Mouse (Mus musculus) testis, postnatal 14 days (tissue): Measurements from ENCODE around the gene Gsto2.
"Not testable (repeated sequence)": the region's sequence is repeated elsewhere in the genome, so short reads cannot be mapped to it uniquely, and the experiment has no call there.

Source experiments
- DNase-seq: peaks from one replicate; pipeline ENCODE4 v3.0.0; 2021; ENCODE audit warnings: low spot score

Gsto2 gene

DNA sequence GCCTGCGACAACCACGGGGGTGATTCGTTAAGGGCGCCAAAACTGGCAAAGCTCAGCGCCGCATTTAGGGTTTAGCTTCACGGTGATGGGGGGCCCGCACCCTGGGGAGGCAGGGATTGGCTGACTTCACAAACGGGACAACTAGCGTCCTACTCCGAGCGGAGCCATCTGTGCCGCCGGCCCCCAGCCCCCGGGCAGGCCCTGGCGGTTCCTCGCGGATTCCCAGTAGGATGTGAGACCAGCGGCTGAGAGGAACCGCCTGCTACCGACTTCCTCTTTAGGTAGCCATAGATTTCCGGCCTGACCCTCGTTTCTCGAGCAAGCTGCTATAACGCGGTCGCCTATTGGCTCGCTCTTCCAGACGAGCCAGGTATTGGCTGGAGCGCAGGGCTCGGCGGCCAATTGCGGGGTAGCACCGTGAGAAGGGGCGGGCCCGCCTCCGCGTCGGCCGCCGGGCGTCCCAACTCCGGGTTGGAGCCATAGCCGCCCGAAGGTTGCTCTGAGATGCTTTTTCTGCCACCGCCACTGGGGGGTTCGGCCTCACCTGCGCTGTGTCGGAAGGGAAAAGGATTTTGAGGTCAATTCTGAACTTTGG lies at the start of gene Gsto2:
Gene Gsto2 (plus strand): TSS at position 182 of the 595 bp plus-strand sequence.
- peak; percentile 95 for DNase-seq

DNA sequence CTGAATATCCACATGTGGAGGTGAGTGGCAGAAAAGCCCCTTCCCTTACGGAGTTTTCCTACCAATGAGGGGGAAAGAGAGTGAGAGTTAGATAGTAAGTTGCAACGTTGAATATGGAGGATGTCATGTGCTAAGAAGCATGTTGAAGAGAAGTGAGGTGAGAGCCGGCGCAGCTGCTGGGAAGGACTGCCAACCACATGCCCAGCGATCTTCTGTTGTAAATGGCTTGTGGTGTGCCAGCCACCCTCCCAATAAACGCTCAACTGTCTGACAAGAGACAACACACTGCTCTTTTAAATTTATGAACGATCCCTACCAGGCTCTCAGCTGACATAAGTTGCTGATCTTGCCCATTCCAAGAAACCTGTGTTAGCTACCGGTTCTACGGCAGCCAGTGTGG lies 47.6 kb upstream of the Gsto2 start:
- DNase-seq, result no peak

DNA sequence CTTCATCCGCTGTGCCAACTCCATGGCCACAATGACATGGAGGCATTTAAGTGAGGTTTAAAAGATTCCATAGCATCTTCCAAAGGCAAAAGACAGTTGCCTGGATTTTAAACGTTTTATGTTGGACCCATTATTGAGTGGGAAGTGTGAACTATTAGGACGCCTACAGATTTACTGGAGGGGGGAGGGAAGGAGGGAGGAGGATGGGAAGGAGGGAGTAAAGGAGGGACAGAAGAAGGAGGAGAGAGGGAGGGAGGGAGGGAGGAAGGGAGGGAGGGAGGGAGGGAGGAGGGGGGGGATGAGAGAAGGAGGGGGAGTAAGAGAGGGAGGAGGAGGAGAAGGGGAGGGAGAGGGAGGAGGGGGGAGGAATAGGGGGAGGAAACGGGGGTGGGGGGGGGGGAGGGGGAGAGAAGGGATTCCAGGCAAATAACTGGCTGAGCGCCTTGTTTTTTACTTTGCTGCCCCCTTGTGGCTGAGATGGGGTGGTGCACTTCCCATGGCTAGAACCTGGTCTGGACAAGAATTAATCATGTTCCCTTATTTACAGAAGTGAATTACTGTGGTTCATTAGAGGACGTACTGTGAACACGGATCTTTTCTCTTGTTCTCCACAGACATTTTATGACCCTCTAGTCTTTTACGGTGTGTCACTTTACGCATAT lies 44.4 kb upstream of the Gsto2 start:
- peak; percentile 53 for DNase-seq

DNA sequence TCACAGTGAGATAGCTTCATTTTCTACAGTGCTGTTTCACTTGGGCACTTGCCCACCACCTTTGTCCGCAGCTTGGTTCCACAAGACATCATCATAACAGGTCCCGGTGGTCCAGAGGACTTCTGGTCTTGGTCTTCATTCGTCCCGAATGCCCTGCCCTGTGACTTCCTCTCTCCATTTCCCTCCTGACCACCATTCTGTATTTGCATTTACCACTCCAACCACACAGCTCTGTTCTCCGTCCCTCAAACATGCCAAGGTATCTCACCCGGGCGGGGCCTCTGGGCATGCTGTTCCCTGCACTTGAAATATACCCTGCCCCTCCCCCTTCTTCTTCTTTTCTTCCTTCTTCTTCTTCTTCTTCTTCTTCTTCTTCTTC lies 43.9 kb upstream of the Gsto2 start:
- no peak for DNase-seq

DNA sequence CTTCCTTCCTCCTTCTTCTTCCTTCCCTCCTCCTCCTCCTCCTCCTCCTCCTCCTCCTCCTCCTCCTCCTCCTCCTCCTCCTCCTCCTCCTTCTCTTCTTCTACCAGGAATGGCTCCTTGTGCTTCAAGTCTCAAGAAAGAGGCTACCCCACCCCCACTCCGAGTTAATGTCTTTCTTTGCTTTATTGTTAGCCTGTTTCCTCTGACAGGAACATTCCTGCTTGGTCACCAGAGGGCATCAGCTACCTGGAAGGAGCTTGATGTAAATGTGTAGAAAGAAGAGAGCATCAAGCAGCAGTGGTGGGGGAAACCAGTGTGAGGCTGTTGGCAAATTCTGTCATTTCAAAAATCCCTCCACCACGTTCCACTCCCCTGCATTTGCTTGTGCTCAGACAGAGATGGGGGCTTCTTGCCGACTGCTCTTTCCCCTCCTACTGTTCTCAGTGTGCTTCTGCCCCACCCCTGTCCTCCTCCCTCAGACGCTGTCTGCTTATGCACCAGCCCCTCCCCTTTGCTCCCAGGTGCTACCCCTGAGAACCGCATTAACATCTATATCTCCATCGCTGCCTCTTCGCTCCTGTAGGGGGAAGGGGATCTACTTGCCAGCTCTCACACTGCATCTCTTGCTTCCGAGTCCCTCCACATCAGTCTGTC lies 43.1 kb upstream of the Gsto2 start:
- no peak for DNase-seq

DNA sequence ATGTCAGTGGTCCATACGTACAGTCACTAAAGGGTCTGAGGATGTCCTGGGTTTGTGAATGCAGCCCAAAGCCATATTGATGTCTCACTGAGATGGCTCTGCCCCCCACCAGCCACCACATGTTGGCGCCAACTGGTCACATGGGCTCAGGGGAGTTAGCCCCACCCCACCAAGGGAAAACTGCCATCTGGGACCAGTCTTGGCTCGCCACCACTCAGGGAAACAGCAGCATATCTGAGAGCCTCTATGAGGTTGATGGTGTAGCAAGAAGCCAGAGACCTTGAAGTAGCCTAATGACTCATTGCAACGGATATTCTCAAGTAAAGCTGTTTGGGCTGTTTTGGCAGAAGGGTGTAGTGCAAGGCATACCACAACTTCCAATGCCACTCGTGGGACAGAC lies 41.3 kb upstream of the Gsto2 start:
- DNase-seq, result no peak

DNA sequence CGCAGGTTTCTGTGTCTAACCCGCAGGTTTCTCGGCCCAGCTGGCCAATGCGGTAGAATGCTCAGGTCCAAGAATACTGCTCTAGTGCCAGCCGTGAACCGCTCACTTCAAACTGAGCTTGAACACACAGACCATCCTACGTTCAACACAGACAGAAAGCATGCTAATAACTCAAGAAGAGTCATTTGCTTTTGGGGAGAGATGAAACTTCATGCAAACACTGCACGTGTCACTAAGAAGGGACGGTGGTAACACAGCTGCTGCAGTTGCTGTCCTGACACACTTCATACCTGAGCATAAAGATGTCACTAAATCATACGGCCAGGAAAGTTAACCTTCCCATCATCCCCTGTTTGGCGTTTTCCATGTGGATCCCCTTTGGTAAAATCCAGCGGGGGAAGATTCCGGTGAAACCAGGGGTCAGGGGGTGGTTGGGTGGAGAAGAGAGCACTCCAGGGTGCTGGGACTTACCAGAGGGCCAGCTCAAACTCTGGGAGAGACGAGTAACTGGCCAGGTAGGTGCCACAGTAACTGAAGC lies 35.4 kb upstream of the Gsto2 start:
- no peak for DNase-seq

DNA sequence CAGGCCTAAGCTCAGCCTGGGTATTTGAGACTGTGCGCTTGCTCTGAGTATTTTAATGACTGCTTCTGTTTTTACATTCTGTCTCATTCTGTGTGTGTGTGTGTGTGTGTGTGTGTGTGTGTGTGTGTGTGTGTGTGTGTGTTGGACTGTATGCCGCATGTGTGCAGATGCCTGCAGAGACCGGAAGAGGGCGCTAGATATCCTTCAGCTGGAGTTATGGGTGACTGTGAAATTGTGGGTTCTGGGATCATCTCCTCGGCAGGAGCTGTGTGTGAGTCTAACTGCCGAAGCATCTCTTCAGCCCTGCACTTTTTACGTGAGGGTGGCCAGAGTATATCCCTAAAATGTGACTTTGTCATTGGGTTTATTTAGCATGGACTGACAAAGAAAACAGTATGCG lies 34.2 kb upstream of the Gsto2 start:
- DNase-seq, result no peak

DNA sequence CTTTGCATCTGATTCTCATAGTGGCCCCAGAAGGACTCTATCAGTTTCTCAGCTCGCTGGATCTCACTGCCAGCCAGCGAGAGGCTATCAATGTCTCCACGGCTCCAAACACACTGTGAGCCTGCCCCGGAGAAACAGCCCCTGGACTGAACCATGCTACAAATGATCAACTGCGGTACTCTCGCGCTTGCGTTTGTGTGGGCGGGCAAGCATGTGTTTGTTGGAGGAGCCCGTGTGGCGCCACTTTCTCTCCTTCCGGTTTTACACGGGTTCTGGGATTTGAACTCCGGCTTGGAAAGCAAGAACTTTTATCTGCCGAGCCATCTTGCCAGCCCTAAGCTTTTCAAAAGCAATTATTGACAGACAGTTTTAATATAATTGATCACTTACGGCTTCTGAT lies 33.0 kb upstream of the Gsto2 start:
- no peak for DNase-seq

DNA sequence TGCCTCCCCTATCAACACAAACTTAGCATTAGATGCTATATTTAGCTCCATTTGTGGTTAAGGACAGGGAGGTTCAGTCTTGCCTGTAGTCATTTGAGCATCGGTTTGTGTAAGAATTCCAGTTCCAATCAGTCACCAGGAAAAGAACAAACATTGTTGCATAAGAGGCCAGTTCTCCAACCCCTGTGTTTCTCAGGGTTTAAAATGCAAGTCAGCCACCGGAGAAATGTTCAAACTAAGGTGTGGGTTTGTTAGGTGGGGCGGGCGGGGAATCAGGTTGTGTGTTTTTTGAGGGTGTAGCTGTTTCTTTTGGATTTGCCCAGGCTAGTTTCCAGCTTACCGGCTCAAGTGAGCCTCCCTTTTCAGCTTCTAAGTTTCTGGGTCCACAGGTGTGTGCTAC lies 30.7 kb upstream of the Gsto2 start:
- DNase-seq, result no peak

DNA sequence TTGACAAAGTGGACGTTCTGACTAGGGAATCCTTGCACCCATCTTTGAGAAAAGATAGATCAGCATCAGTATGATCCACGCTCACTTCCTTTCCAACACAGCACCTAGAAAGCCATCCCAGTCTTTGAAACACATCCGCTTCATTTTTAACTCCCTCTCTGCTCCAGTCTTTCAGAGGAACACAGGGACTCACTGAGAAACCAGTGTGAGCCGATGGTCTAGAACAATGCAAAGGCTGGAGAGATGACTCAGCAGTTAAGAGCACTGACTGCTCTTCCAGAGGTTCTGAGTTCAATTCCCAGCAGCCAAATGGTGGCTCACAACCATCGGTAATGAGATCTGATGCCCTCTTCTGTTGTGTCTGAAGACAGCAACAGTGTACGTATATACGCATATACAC lies 29.6 kb upstream of the Gsto2 start:
- DNase-seq, result no peak

DNA sequence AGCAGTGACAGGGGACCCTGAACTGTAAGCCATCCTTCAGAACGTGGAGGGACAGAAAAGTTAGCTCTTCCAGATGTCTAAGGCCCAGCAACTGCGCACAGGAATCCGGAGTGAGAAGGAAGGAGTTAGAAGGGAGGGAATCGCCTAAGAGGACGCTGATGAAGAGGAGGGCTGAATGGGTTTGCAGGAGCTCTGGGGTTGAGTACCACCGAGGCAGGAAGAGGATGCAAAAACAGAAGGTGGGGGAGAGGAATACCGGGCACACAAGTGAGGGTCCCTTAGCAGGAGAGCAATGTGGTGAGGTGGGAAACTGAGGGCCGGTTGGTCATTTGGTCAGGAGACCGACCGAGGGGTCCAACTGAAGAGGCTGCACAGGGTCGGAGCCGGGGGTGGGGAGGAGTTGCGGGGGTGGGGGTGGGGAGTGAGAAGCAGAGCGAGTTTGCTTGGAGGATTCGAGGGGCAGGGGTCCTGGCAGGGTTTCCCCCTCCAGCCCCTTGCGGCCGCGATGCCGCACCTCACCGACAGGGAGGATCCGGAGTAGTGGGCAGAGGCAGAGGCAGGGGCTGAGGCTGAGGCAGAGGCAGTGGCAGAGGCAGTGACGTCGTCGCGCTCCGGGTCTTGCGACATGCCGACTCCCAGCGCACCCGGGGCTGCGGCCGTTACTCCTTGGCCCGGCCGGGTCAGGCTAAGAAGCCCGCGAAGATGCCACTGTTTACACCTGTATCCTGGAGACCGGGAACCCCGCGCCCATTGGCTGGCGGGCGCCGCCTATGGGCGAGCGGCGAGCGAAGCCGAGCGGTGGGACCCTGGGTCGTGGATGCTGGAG lies 28.4 kb upstream of the Gsto2 start:
- DNase-seq, result peak; percentile 73

DNA sequence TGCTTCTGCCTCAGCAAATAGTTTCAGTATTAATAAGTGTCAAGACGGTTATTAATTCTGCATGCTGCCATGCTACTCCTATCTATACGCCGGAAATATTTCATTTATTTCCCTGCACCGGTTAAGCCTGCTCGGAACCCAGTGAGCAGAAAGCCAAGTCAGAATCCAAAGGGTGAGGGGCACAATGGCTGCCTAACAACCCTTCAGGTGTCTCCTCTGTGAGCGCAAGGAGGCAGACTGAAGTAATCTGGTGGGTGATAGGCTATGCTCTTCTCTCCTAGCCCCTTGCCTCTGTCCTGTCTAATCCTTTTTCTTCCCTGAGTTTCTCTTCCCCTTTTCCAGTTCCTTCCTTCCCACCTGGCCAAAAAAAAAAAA lies 27.8 kb upstream of the Gsto2 start:
- DNase-seq, result no peak

DNA sequence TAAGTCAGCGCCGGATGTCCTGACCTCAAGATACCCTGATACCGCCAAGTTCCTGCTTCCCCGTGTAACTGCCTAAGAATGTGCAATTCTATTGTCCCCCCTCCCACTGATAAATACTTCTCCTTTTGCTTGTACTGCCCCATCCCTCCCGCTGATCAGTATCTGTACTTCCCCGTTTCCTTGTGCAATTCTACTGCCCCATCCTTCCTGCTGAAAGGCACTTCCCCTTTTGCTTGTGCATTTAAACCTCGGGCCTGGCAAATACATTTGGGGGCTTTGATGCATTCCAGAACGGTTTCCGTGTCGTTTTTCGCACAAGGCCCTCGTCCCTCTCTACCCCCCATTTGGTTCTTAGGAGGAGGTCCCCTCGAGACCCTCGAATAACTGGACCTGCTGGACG lies 24.1 kb upstream of the Gsto2 start:
- not testable (repeated sequence) for DNase-seq

DNA sequence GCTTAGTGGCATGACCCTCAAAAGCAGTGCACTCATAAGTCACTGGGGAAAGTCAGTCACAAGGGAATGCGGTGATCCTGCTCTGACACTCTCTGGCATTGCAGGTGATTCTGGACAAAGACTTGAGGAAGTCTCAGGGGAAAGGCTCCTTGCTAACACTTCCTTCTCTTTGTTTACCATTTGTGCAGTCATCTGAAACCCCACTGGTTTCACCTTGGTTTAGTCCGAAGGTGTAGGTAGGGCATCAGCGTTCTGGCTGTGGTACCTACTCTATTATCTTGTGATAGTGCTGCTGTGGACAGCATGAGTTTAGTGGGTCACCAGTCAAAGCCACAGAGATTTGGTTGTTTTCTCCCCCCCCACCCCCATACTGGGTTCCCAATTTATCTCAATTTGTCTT lies 15.6 kb upstream of the Gsto2 start:
- DNase-seq, result no peak

DNA sequence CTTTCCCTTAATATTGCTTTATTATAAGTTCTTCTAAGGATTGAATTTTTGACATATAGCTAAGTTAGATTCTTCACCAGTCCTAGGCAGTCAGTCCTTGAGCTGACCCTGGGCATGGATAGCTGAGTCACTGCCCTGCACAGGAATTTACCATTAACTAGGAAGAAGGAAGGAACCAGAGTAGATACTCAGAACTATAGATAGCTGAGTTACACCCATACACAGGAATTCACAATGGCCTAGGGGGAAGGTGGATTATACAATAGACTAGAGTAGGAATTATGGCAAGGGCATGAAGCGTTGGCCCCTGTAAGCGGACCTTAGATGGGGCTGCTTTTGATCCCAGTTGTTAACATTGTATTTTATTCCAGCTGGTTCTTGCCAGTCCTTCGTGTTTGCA lies 13.2 kb upstream of the Gsto2 start:
- DNase-seq, result not testable (repeated sequence)

DNA sequence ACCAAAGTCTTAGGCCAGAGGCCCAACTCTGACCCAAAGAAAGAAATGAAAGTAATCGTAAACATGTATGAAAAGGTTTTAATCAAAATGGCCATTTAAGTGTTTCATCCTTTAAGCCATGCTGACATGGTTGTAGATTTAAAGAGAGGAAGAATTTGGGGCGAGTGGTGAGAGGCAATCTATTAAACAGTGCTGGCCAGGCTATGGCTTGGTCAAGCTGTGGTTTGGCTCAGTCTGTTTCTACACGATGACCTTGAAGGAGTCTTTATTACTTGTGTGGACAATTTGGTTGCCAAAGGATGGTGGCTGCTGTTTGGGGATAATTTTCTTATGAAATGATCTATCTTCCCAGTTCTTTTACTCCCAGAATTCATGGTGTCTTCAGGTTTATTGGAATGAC lies 12.3 kb upstream of the Gsto2 start:
- DNase-seq, result no peak

DNA sequence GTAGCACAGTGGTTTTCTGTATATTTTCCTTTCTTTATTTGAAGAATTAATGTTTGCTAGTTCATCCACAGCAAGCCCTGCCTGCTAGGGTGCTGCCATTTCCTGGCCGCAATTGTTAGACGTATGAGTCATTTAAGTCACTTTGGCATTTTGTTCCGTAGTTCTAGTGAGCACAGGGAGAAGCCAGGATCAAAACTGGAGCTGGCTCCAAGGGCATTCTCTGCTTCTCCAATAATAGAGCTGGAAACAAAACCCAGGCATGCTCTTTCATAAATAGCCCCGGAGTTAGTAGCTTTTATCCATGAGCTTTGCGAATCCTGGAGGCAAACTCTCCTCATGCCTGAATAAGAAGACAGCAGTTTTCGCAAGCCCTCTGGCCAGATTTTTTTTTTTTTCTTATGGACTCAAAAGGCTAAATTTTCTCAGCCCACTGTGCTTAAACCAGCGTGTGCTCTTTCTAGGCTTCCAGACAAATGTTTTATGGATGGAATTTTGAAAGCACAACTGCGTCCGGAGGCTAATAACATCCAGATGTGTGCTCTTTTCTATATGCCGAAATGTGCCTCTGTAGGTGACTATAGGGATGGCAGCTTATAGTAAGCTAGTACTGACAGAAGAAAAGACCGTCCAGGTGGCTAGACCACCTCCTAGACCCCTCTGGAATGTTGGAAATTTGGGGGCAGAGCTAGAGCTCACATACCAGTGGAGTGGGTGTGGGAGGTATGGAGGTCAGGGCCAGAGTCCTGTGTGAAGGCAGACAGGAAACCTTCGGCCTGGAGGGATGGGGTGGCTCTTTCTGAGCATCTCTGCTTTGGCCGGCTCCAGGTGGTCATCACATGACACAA lies 11.2 kb upstream of the Gsto2 start:
- no peak for DNase-seq

DNA sequence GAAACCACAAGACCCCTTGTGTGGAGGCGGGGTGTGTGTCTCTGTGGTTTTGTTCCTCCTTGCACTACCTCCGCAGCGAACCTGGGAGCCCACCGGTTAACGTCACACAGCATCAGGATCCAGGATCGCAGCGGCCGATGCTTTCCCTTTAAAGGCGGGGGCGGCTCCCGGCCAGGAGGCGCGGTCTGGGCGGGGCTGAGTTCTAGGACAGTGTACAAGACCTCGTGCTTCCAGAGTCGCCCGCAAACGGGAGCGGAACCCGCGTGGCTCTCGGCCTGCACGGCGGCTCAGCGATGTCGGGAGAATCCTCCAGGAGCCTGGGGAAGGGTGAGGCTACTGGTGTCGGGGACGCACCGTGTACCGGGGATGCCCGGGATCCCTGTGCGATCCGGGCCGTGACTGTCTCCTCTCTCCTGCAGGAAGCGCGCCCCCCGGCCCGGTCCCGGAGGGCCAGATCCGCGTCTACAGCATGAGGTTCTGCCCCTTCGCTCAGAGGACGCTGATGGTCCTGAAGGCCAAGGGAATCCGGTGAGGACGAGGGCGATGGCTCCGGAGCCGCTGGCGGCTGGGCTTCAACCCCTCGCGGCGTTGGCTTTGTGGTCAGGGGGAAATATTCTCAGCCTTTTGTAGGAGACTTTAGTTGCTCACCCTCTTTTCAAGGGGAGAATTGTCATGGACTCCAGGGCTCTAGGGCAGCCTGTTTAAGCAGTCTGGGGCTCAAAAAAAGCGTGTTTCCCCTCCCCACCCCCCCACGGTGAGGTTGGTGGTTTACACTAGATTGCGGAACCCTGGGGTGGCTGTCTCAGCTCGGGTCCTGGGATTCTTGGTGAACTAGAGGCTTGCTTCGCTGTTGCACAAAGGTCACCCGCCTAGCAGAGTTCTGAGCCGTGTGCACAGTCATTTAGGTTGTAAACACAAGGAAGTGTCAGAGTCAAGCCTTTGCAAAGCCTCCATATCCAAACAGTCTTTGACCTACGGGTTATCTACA lies 10.2 kb upstream of the Gsto2 start, which contains the start of gene Gsto1:
Gene Gsto1 (plus strand): TSS at position 175 of the 988 bp plus-strand sequence.
- DNase-seq, result peak; percentile 80
